Comparison of ENCODE assay signal across 16 mouse cellular contexts in genomic region chr11:4461154-4461553, GRCm38 (mm10). TPM values are rescaled to one million over a fixed set of nuclear protein-coding genes. Genes with fewer than 3 reads are reported as not detected.
DNase-seq lines count a peak whose midpoint lies in the region; ATAC-seq and TF ChIP-seq lines count a peak whose summit lies in the region.
"Had no signal": no experiment of that assay in that cellular context is flagged by ENCODE, and none has a peak within 500 bp of the region (broad histone marks: within the 10 kb centered on the region; RNA-seq: fewer than 3 reads in every experiment).

No protein-coding gene starts in this region.

- no peak overlapping the region for H3K4me3 ChIP-seq in heart, postnatal 0 days (ENCODE audit: low read depth, low read length)
- H3K4me3 ChIP-seq in testis, adult 2 months (ENCODE audit: control insufficient read depth, low read depth, low read length) = peak overlapping the region; percentile 36
- H3K4me3 ChIP-seq: left cerebral cortex, adult 2 months; liver, embryonic 13.5 days; midbrain, embryonic 13.5 days; stomach, embryonic 15.5 days had no signal

- no peak for ATAC-seq in heart, postnatal 0 days (ENCODE audit: insufficient read depth, low read depth)
- no peak for ATAC-seq in megakaryocyte, adult 5-6 weeks (ENCODE audit: poor library complexity, severe bottlenecking)
- ATAC-seq: midbrain, embryonic 13.5 days had no signal

- 7% methylated on average over 12 of the region's 12 CpGs for whole genome bisulfite sequencing in heart, postnatal 0 days

- intact Hi-C loops in heart, postnatal 36 days (cut with DNase I) = no loop called here

- H3K36me3 ChIP-seq in heart, postnatal 0 days (replicated peaks; ENCODE audit: control insufficient read depth, insufficient read depth, low read length) = no peaks in the 10 kb centered on the region
- H3K36me3 ChIP-seq in testis, adult 2 months (ENCODE audit: control insufficient read depth, insufficient read depth, low read length) = no peaks in the 10 kb centered on the region
- H3K36me3 ChIP-seq: liver, embryonic 13.5 days; midbrain, embryonic 13.5 days; stomach, embryonic 15.5 days had no signal

- TF ChIP-seq EP300 in heart, postnatal 0 days (IDR thresholded peaks at IDR 0.05; ENCODE audit: low read depth) = no peak

- H3K4me1 ChIP-seq in heart, postnatal 0 days (ENCODE audit: control insufficient read depth, insufficient read depth) = no peaks in the 10 kb centered on the region
- peaks cover 8% of the 10 kb centered on the region for H3K4me1 ChIP-seq in testis, adult 2 months (ENCODE audit: control insufficient read depth, insufficient read depth, low read length)
- H3K4me1 ChIP-seq: stomach, embryonic 15.5 days had no signal

- no peak for TF ChIP-seq CTCF in heart, postnatal 0 days (IDR thresholded peaks at IDR 0.05; ENCODE audit: low read depth)
- no peak for TF ChIP-seq CTCF in testis, adult 2 months (IDR thresholded peaks at IDR 0.05; ENCODE audit: control insufficient read depth, insufficient read depth, insufficient replicate concordance, low read depth, low read length)

- H3K9me3 ChIP-seq in heart, postnatal 0 days (replicated peaks; ENCODE audit: control insufficient read depth, low read length) = no peaks in the 10 kb centered on the region
- H3K9me3 ChIP-seq: liver, embryonic 13.5 days; midbrain, embryonic 13.5 days; stomach, embryonic 15.5 days had no signal

- TF ChIP-seq POLR2A in testis, adult 2 months (IDR thresholded peaks at IDR 0.05; ENCODE audit: control insufficient read depth, low read depth, low read length) = no peak

- no peak overlapping the region for H3K9ac ChIP-seq in heart, postnatal 0 days (replicated peaks; ENCODE audit: low read depth, low read length)
- H3K9ac ChIP-seq: liver, embryonic 13.5 days; midbrain, embryonic 13.5 days; stomach, embryonic 15.5 days had no signal

- peaks cover 4% of the 10 kb centered on the region; the same call in 1 of the 2 replicates for H3K27me3 ChIP-seq in heart, postnatal 0 days (ENCODE audit: control insufficient read depth, insufficient read depth, low read length)
- H3K27me3 ChIP-seq in testis, adult 2 months (ENCODE audit: control insufficient read depth, insufficient read depth, low read length) = no peaks in the 10 kb centered on the region
- H3K27me3 ChIP-seq: midbrain, embryonic 13.5 days; stomach, embryonic 15.5 days had no signal

- peak; percentile 55 for DNase-seq in heart, postnatal 0 days (ENCODE audit: low spot score)
- no peak for DNase-seq in heart, postnatal 36 days
- DNase-seq in testis, postnatal 10 days (ENCODE audit: low spot score) = no peak
- peak; percentile 44 for DNase-seq in forelimb bud, embryonic 11.5 days (ENCODE audit: low read depth, low spot score)
- no peak for DNase-seq in liver
- DNase-seq in left cerebral cortex, adult 9 months (ENCODE audit: low spot score in 2 of 2) = no peak
- DNase-seq: B cell, adult 2 months; cerebellum, postnatal 36 days; gastrocnemius, postnatal 10 days; liver, embryonic 13.5 days had no signal

- H3K4me2 ChIP-seq in heart, postnatal 0 days (ENCODE audit: low read depth, low read length) = no peak overlapping the region
- H3K4me2 ChIP-seq: liver, embryonic 13.5 days; midbrain, embryonic 13.5 days; stomach, embryonic 15.5 days had no signal

- H3K27ac ChIP-seq in heart, postnatal 0 days (ENCODE audit: low read depth) = no peak overlapping the region
- no peak overlapping the region for H3K27ac ChIP-seq in testis, adult 2 months (ENCODE audit: control insufficient read depth, insufficient read depth, low read depth, low read length)
- H3K27ac ChIP-seq: left cerebral cortex, adult 2 months; liver, embryonic 13.5 days; midbrain, embryonic 13.5 days; stomach, embryonic 15.5 days had no signal

RNA-seq across cellular contexts. Expression of gene Hormad2, which starts 20.2 kb away (rescaled TPM):
- 1.4 TPM in 1 of 2 replicates, not detected in the other for total RNA-seq in heart, postnatal 0 days (2014; rRNA removed; ENCODE audit: low replicate concordance)
- 0.11 TPM in 1 of 2 replicates, not detected in the other for polyA plus RNA-seq in heart, postnatal 0 days (2015; fragmentation: Nextera tagmentation; extraction: Ambion mirVana)
- under 1 TPM in 1 of 2 experiments, not detected in 1; 0.14 TPM for total RNA-seq in heart, postnatal 36 days (2021)
- 13.7 and 15.3 TPM in 2 replicates for polyA plus RNA-seq in testis, adult 2 months (2012; rRNA removed)
- not detected in 2 replicates for total RNA-seq in megakaryocyte, adult 5-6 weeks (2015)
- total RNA-seq in megakaryocyte, adult 5-6 weeks (2017) = not detected in 2 replicates
- total RNA-seq: heart, postnatal 10 days; left cerebral cortex, adult 2 months had no signal
- polyA plus RNA-seq: midbrain, embryonic 13.5 days had no signal

Comparison
In these comparisons a context has a peak if more than half of its experiments do, and no peak if none do; other contexts are left out.
1. DNase-seq: peak in heart, postnatal 0 days (single experiment) and forelimb bud, embryonic 11.5 days (single experiment); none in heart, postnatal 36 days (0 of 2), testis, postnatal 10 days (single experiment), liver (single experiment) and left cerebral cortex, adult 9 months (0 of 2).